Mouse (Mus musculus): ENCODE results near the gene Igfbpl1.

The Igfbpl1 gene

GRCm38 (mm10) chr4:45771173-45771572 is 55.5 kb downstream of the Igfbpl1 start:
- DNase-seq (ENCODE audit: low spot score in 2 of 2), result no peak

- no peak for DNase-seq (ENCODE audit: low spot score in 2 of 2)
Observed at GRCm38 (mm10) chr4:45770638-45771033, 56.1 kb downstream of the Igfbpl1 start.

- DNase-seq (ENCODE audit: low spot score in 2 of 2), result no peak
Observed at GRCm38 (mm10) chr4:45769791-45770637, 56.7 kb downstream of the Igfbpl1 start.

- DNase-seq (ENCODE audit: low spot score in 2 of 2), result no peak
Observed at GRCm38 (mm10) chr4:45769141-45769540, 57.6 kb downstream of the Igfbpl1 start.

GRCm38 (mm10) chr4:45767891-45768558 is 58.7 kb downstream of the Igfbpl1 start:
- DNase-seq (ENCODE audit: low spot score in 2 of 2), result peak in 1 of 2 experiments; percentile 50

- DNase-seq (ENCODE audit: low spot score in 2 of 2), result no peak
Observed at GRCm38 (mm10) chr4:45766774-45767173, 59.9 kb downstream of the Igfbpl1 start.

- no peak for DNase-seq (ENCODE audit: low spot score in 2 of 2)
Observed at GRCm38 (mm10) chr4:45765565-45766201, 61.0 kb downstream of the Igfbpl1 start.

- no peak for DNase-seq (ENCODE audit: low spot score in 2 of 2)
Observed at GRCm38 (mm10) chr4:45765121-45765564, 61.6 kb downstream of the Igfbpl1 start.

- DNase-seq (ENCODE audit: low spot score in 2 of 2), result no peak
Observed at GRCm38 (mm10) chr4:45764141-45764494, 62.6 kb downstream of the Igfbpl1 start.

- no peak for DNase-seq (ENCODE audit: low spot score in 2 of 2)
Observed at GRCm38 (mm10) chr4:45763288-45764140, 63.2 kb downstream of the Igfbpl1 start.

- no peak for DNase-seq (ENCODE audit: low spot score in 2 of 2)
Observed at GRCm38 (mm10) chr4:45762600-45762999, 64.1 kb downstream of the Igfbpl1 start.

Data from urinary bladder, adult 18-20 months (tissue).